Mouse (Mus musculus): ENCODE data around the gene Szt2. TPM values are rescaled to one million over a fixed set of nuclear protein-coding genes. Genes with fewer than 3 reads are reported as not detected.

The Szt2 gene
- total RNA-seq, 2 experiments from 2014 or later, result 4.0 to 13.7 TPM

- peak; percentile 15; the same call in 1 of the 2 replicates for ATAC-seq (replicated peaks; ENCODE audit: poor library complexity)
Observed at GRCm38 (mm10) chr4:118359211-118359895, 49.7 kb downstream of the Szt2 start.

- ATAC-seq (replicated peaks; ENCODE audit: poor library complexity), result no peak
Observed at GRCm38 (mm10) chr4:118358159-118358895, 50.7 kb downstream of the Szt2 start.

- ATAC-seq (replicated peaks; ENCODE audit: poor library complexity), result no peak
Observed at GRCm38 (mm10) chr4:118357504-118357903, 51.6 kb downstream of the Szt2 start.

- ATAC-seq (replicated peaks; ENCODE audit: poor library complexity), result no peak
Observed at GRCm38 (mm10) chr4:118356738-118357137, 52.3 kb downstream of the Szt2 start.

GRCm38 (mm10) chr4:118354289-118354688 lies 54.8 kb downstream of the Szt2 start:
- peak; percentile 31 for ATAC-seq (replicated peaks; ENCODE audit: poor library complexity)

GRCm38 (mm10) chr4:118353689-118354088 lies 55.4 kb downstream of the Szt2 start:
- ATAC-seq (replicated peaks; ENCODE audit: poor library complexity), result no peak

- no peak for ATAC-seq (replicated peaks; ENCODE audit: poor library complexity)
Observed at GRCm38 (mm10) chr4:118351828-118352227, 57.2 kb downstream of the Szt2 start.

GRCm38 (mm10) chr4:118350864-118351263 lies 58.2 kb downstream of the Szt2 start:
- no peak for ATAC-seq (replicated peaks; ENCODE audit: poor library complexity)

- ATAC-seq (replicated peaks; ENCODE audit: poor library complexity), result peak; percentile 77
Observed at GRCm38 (mm10) chr4:118347529-118348309, 61.4 kb downstream of the Szt2 start.

GRCm38 (mm10) chr4:118341447-118341846 lies 67.6 kb downstream of the Szt2 start:
- no peak for ATAC-seq (replicated peaks; ENCODE audit: poor library complexity)

- peak; percentile 96 for ATAC-seq (replicated peaks; ENCODE audit: poor library complexity)
Observed at GRCm38 (mm10) chr4:118336658-118337057, 72.4 kb downstream of the Szt2 start.

GRCm38 (mm10) chr4:118335991-118336390 lies 73.1 kb downstream of the Szt2 start:
- no peak for ATAC-seq (replicated peaks; ENCODE audit: poor library complexity)

- ATAC-seq (replicated peaks; ENCODE audit: poor library complexity), result no peak
Observed at GRCm38 (mm10) chr4:118331777-118332176, 77.3 kb downstream of the Szt2 start.

GRCm38 (mm10) chr4:118326476-118326875 lies 82.6 kb downstream of the Szt2 start:
- peak; percentile 66 for ATAC-seq (replicated peaks; ENCODE audit: poor library complexity)

GRCm38 (mm10) chr4:118320636-118321035 lies 88.4 kb downstream of the Szt2 start:
- ATAC-seq (replicated peaks; ENCODE audit: poor library complexity), result no peak

- no peak for ATAC-seq (replicated peaks; ENCODE audit: poor library complexity)
Observed at GRCm38 (mm10) chr4:118319706-118320344, 89.2 kb downstream of the Szt2 start.

- ATAC-seq (replicated peaks; ENCODE audit: poor library complexity), result no peak
Observed at GRCm38 (mm10) chr4:118316662-118317061, 92.4 kb downstream of the Szt2 start.

GRCm38 (mm10) chr4:118315286-118315685 lies 93.8 kb downstream of the Szt2 start:
- ATAC-seq (replicated peaks; ENCODE audit: poor library complexity), result no peak

Data from megakaryocyte progenitor cell, adult 5-6 weeks (primary cell).